Comparison of ENCODE assay signal across 8 mouse cellular contexts in genomic region chr7:140101993-140102860, GRCm38 (mm10). TPM values are rescaled to one million over a fixed set of nuclear protein-coding genes. Genes with fewer than 3 reads are reported as not detected.
A peak's percentile ranks its signal among the peaks of the same experiment; 100 is the strongest.
DNase-seq lines count a peak whose midpoint lies in the region; ATAC-seq and TF ChIP-seq lines count a peak whose summit lies in the region.

Fuom (minus strand) TSS chr7:140102441.

- peaks cover 13% of the 10 kb centered on the region; the same call in 1 of the 2 replicates for H3K36me3 ChIP-seq in forebrain, postnatal 0 days (ENCODE audit: insufficient read depth)
- H3K36me3 ChIP-seq in lung, embryonic 15.5 days = peaks cover 4% of the 10 kb centered on the region
- no peaks in the 10 kb centered on the region for H3K36me3 ChIP-seq in thymus, adult 2 months (ENCODE audit: control insufficient read depth, insufficient read depth, low read length)

- peaks cover 3% of the 10 kb centered on the region; the same call in 1 of the 2 replicates for H3K4me1 ChIP-seq in cerebellum, adult 2 months (ENCODE audit: control insufficient read depth, insufficient read depth, low read length)
- no peaks in the 10 kb centered on the region for H3K4me1 ChIP-seq in forebrain, postnatal 0 days (ENCODE audit: insufficient read depth)
- H3K4me1 ChIP-seq in lung, embryonic 15.5 days = peaks cover 10% of the 10 kb centered on the region; the same call in 1 of the 2 replicates
- peaks cover 10% of the 10 kb centered on the region for H3K4me1 ChIP-seq in thymus, adult 2 months (replicated peaks; ENCODE audit: control insufficient read depth, insufficient read depth, low read length)

- peak; percentile 66 for TF ChIP-seq POLR2A in cerebellum, adult 2 months (IDR thresholded peaks at IDR 0.05; ENCODE audit: borderline replicate concordance, insufficient read depth, low read length)
- no peak for TF ChIP-seq POLR2A in thymus, adult 2 months (IDR thresholded peaks at IDR 0.05; ENCODE audit: control insufficient read depth, extremely low read depth, insufficient read depth, low read length, poor library complexity)

- H3K4me2 ChIP-seq in forebrain, postnatal 0 days (ENCODE audit: low read depth) = peak within 1 kb of the TSS; percentile 56
- H3K4me2 ChIP-seq in lung, embryonic 15.5 days = peak within 1 kb of the TSS; percentile 78

- peak within 1 kb of the TSS; percentile 89 for H3K27ac ChIP-seq in cerebellum, adult 2 months (ENCODE audit: insufficient read depth, low read length)
- H3K27ac ChIP-seq in forebrain, postnatal 0 days (ENCODE audit: low read depth, low read length) = no peak within 1 kb of the TSS
- no peak within 1 kb of the TSS for H3K27ac ChIP-seq in lung, embryonic 15.5 days
- H3K27ac ChIP-seq in thymus, adult 2 months (ENCODE audit: control insufficient read depth, insufficient read depth, low read length) = no peak within 1 kb of the TSS

- peak; percentile 92 for DNase-seq in MN1 (ENCODE audit: low spot score)
- DNase-seq in cerebellum, adult 2 months = peak; percentile 89
- DNase-seq in forebrain, postnatal 0 days = peak; percentile 74
- peak; percentile 83 to 85 for DNase-seq in heart, postnatal 36 days
- DNase-seq in layer of hippocampus, adult 8-10 months (ENCODE audit: low spot score in 2 of 2) = peak; percentile 75 to 87
- DNase-seq in ovary, adult 18-20 months (ENCODE audit: low spot score) = peak; percentile 91
- DNase-seq in thymus, adult 2 months = peak; percentile 86

- peak within 1 kb of the TSS; percentile 49 for H3K9ac ChIP-seq in forebrain, postnatal 0 days
- H3K9ac ChIP-seq in lung, embryonic 15.5 days = peak within 1 kb of the TSS; percentile 42

- intact Hi-C loops in heart, postnatal 36 days (cut with DNase I) = no loop called here

- no peak for TF ChIP-seq CTCF in cerebellum, adult 2 months (IDR thresholded peaks at IDR 0.05; ENCODE audit: borderline replicate concordance, insufficient read depth, low read depth, low read length)
- TF ChIP-seq CTCF in forebrain, postnatal 0 days (IDR thresholded peaks at IDR 0.05; ENCODE audit: low read depth) = no peak
- 0 out of 2 replicates have a peak, but pooled peaks have one; percentile 20 for TF ChIP-seq CTCF in thymus, adult 2 months (IDR thresholded peaks at IDR 0.05; ENCODE audit: borderline replicate concordance, control insufficient read depth, extremely low read depth, insufficient read depth, low read length, poor library complexity)

- H3K9me3 ChIP-seq in forebrain, postnatal 0 days (ENCODE audit: low read length) = no peaks in the 10 kb centered on the region
- H3K9me3 ChIP-seq in lung, embryonic 15.5 days = no peaks in the 10 kb centered on the region

- ATAC-seq in forebrain, postnatal 0 days = peak; percentile 92
- ATAC-seq in lung, embryonic 15.5 days (ENCODE audit: borderline replicate concordance, extremely low read depth, low FRiP score, low TSS enrichment) = peak; percentile 89

- no peaks in the 10 kb centered on the region for H3K27me3 ChIP-seq in cerebellum, adult 2 months (ENCODE audit: control insufficient read depth, insufficient read depth, low read length)
- H3K27me3 ChIP-seq in forebrain, postnatal 0 days (ENCODE audit: insufficient read depth, low read length) = no peaks in the 10 kb centered on the region
- H3K27me3 ChIP-seq in lung, embryonic 15.5 days = no peaks in the 10 kb centered on the region
- H3K27me3 ChIP-seq in thymus, adult 2 months (ENCODE audit: control insufficient read depth, insufficient read depth, low read length) = no peaks in the 10 kb centered on the region

- peak within 1 kb of the TSS; percentile 92 for H3K4me3 ChIP-seq in cerebellum, adult 2 months (replicated peaks; ENCODE audit: insufficient read depth, low read depth, low read length)
- peak within 1 kb of the TSS; percentile 34 for H3K4me3 ChIP-seq in forebrain, postnatal 0 days (ENCODE audit: low read depth, low read length)
- H3K4me3 ChIP-seq in lung, embryonic 15.5 days = peak within 1 kb of the TSS; percentile 49
- peak within 1 kb of the TSS; percentile 45 for H3K4me3 ChIP-seq in thymus, adult 2 months (ENCODE audit: control insufficient read depth, insufficient read depth, low read length)

- under 1% methylated on average over 30 of the region's 30 CpGs for WGBS in cerebellum, adult 2 months
- 1% methylated on average over 30 of the region's 30 CpGs for WGBS in forebrain, postnatal 0 days
- WGBS in lung, embryonic 15.5 days = 1% methylated on average over 30 of the region's 30 CpGs
- 7% methylated on average over 30 of the region's 30 CpGs for WGBS in thymus, adult 2 months

RNA-seq across cellular contexts. Expression of gene Fuom, which starts in this region (rescaled TPM):
- 94.7 and 98.3 TPM in 2 replicates for polyA plus RNA-seq in cerebellum, adult 2 months (2012; rRNA removed)
- 15.7 and 23.0 TPM in 2 replicates for total RNA-seq in forebrain, postnatal 0 days (2014; rRNA removed)
- polyA plus RNA-seq in forebrain, postnatal 0 days (2015; fragmentation: Nextera tagmentation; extraction: Ambion mirVana) = 26.9 and 28.4 TPM in 2 replicates
- total RNA-seq in heart, postnatal 36 days (2021) = 10 to 100 TPM; 72.7 to 79.5 TPM
- 10 to 100 TPM; 42.7 to 49.1 (median 47.7) TPM for total RNA-seq in layer of hippocampus, adult 8-10 months (2022)
- 19.1 and 19.8 TPM in 2 replicates for polyA plus RNA-seq in lung, embryonic 15.5 days (2015; fragmentation: Nextera tagmentation; extraction: Ambion mirVana)
- 28.1 and 34.8 TPM in 2 replicates for polyA plus RNA-seq in thymus, adult 2 months (2012; rRNA removed)

Comparison
In these comparisons a context has a peak if more than half of its experiments do, and no peak if none do; other contexts are left out.
1. H3K4me3 ChIP-seq: peak in every context shown above with its lines; median percentile 92 in cerebellum, adult 2 months; 49 in lung, embryonic 15.5 days; 45 in thymus, adult 2 months; 34 in forebrain, postnatal 0 days.